Comparison of ENCODE assay signal across 9 mouse cellular contexts in genomic region chr9:107700114-107700571, GRCm38 (mm10). TPM values are rescaled to one million over a fixed set of nuclear protein-coding genes. Genes with fewer than 3 reads are reported as not detected.
DNase-seq lines count a peak whose midpoint lies in the region; ATAC-seq and TF ChIP-seq lines count a peak whose summit lies in the region.
"Had no signal": no experiment of that assay in that cellular context is flagged by ENCODE, and none has a peak within 500 bp of the region (broad histone marks: within the 10 kb centered on the region; RNA-seq: fewer than 3 reads in every experiment).

No protein-coding gene starts in this region.

- peak overlapping the region; percentile 59; the same call in 1 of the 2 replicates for H3K27ac ChIP-seq in liver, embryonic 11.5 days (ENCODE audit: low read depth, low read length)
- no peak overlapping the region for H3K27ac ChIP-seq in liver, postnatal 0 days (ENCODE audit: low read depth)
- H3K27ac ChIP-seq in forebrain, embryonic 12.5 days, result no peak overlapping the region
- peak overlapping the region; percentile 44 for H3K27ac ChIP-seq in heart, embryonic 15.5 days
- no peak overlapping the region for H3K27ac ChIP-seq in neural tube, embryonic 12.5 days

- no peak for TF ChIP-seq CTCF in liver, postnatal 0 days (IDR thresholded peaks at IDR 0.05; ENCODE audit: low read depth)

- H3K9ac ChIP-seq in liver, embryonic 11.5 days (ENCODE audit: low read depth, low read length), result no peak overlapping the region; the same call in 1 of the 2 replicates
- H3K9ac ChIP-seq in liver, postnatal 0 days (replicated peaks), result no peak overlapping the region
- H3K9ac ChIP-seq in forebrain, embryonic 12.5 days, result peak overlapping the region; percentile 2; the same call in 1 of the 2 replicates
- H3K9ac ChIP-seq in heart, embryonic 15.5 days, result no peak overlapping the region
- H3K9ac ChIP-seq in neural tube, embryonic 12.5 days, result 0 out of 2 replicates have a peak overlapping the region, but pooled peaks have one; percentile 21

- DNase-seq in liver, embryonic 11.5 days (ENCODE audit: low spot score), result no peak
- DNase-seq in liver, postnatal 0 days, result no peak
- peak; percentile 28 to 79 for DNase-seq in left cerebral cortex, adult 8-10 months (ENCODE audit: low spot score in 2 of 2)
- DNase-seq in ovary, postnatal 14 days (ENCODE audit: low spot score), result no peak
- DNase-seq in spleen, postnatal 36 days (ENCODE audit: low spot score in 2 of 2), result no peak

- peaks cover 43% of the 10 kb centered on the region for H3K4me1 ChIP-seq in liver, embryonic 11.5 days (replicated peaks; ENCODE audit: control insufficient read depth, insufficient read depth, low read length)
- peaks cover 6% of the 10 kb centered on the region for H3K4me1 ChIP-seq in liver, postnatal 0 days (ENCODE audit: insufficient read depth)
- H3K4me1 ChIP-seq in forebrain, embryonic 12.5 days, result peaks cover 86% of the 10 kb centered on the region
- peaks cover 80% of the 10 kb centered on the region for H3K4me1 ChIP-seq in heart, embryonic 15.5 days (replicated peaks)
- peaks cover 68% of the 10 kb centered on the region for H3K4me1 ChIP-seq in neural tube, embryonic 12.5 days

- H3K36me3 ChIP-seq in liver, embryonic 11.5 days (ENCODE audit: control insufficient read depth, insufficient read depth, low read length), result no peaks in the 10 kb centered on the region
- H3K36me3 ChIP-seq in liver, postnatal 0 days (replicated peaks; ENCODE audit: insufficient read depth, low read length), result no peaks in the 10 kb centered on the region
- H3K36me3 ChIP-seq in forebrain, embryonic 12.5 days (replicated peaks), result peaks cover 11% of the 10 kb centered on the region; the same call in 1 of the 2 replicates
- no peaks in the 10 kb centered on the region for H3K36me3 ChIP-seq in heart, embryonic 15.5 days
- peaks cover 14% of the 10 kb centered on the region for H3K36me3 ChIP-seq in neural tube, embryonic 12.5 days

- 60% methylated on average over 6 of the region's 6 CpGs for WGBS in liver, embryonic 11.5 days
- 69% methylated on average over 6 of the region's 6 CpGs for WGBS in liver, postnatal 0 days (ENCODE audit: insufficient replicate concordance)
- 27% methylated on average over 6 of the region's 6 CpGs for WGBS in forebrain, embryonic 12.5 days
- WGBS in heart, embryonic 15.5 days, result 32% methylated on average over 6 of the region's 6 CpGs
- 39% methylated on average over 6 of the region's 6 CpGs for WGBS in neural tube, embryonic 12.5 days

- ATAC-seq in liver, embryonic 11.5 days (replicated peaks; ENCODE audit: low FRiP score), result no peak
- no peak for ATAC-seq in liver, postnatal 0 days
- ATAC-seq in forebrain, embryonic 12.5 days (ENCODE audit: low FRiP score), result no peak
- ATAC-seq in heart, embryonic 15.5 days (replicated peaks; ENCODE audit: insufficient number of reproducible peaks, insufficient read depth, low FRiP score, low read depth), result peak; percentile 25; the same call in 1 of the 2 replicates
- no peak for ATAC-seq in neural tube, embryonic 12.5 days (ENCODE audit: low FRiP score, low read depth)

- H3K9me3 ChIP-seq in liver, embryonic 11.5 days (ENCODE audit: control insufficient read depth, low read length), result no peaks in the 10 kb centered on the region
- H3K9me3 ChIP-seq in liver, postnatal 0 days (ENCODE audit: low read length), result no peaks in the 10 kb centered on the region
- H3K9me3 ChIP-seq in forebrain, embryonic 12.5 days, result no peaks in the 10 kb centered on the region
- no peaks in the 10 kb centered on the region for H3K9me3 ChIP-seq in heart, embryonic 15.5 days (replicated peaks)
- no peaks in the 10 kb centered on the region for H3K9me3 ChIP-seq in neural tube, embryonic 12.5 days

- peaks cover 17% of the 10 kb centered on the region for H3K27me3 ChIP-seq in liver, embryonic 11.5 days (replicated peaks; ENCODE audit: control insufficient read depth, insufficient read depth, low read length)
- peaks cover 3% of the 10 kb centered on the region; the same call in 1 of the 2 replicates for H3K27me3 ChIP-seq in liver, postnatal 0 days (ENCODE audit: insufficient read depth, low read length)
- peaks cover 38% of the 10 kb centered on the region for H3K27me3 ChIP-seq in forebrain, embryonic 12.5 days
- H3K27me3 ChIP-seq in heart, embryonic 15.5 days, result peaks cover 1% of the 10 kb centered on the region; the same call in 1 of the 2 replicates
- peaks cover 3% of the 10 kb centered on the region; the same call in 1 of the 2 replicates for H3K27me3 ChIP-seq in neural tube, embryonic 12.5 days (replicated peaks)

- H3K4me3 ChIP-seq in liver, embryonic 11.5 days (ENCODE audit: low read depth, low read length), result no peak overlapping the region
- H3K4me3 ChIP-seq in liver, postnatal 0 days (ENCODE audit: low read depth, low read length), result no peak overlapping the region
- no peak overlapping the region for H3K4me3 ChIP-seq in forebrain, embryonic 12.5 days (replicated peaks)
- no peak overlapping the region for H3K4me3 ChIP-seq in heart, embryonic 15.5 days
- no peak overlapping the region for H3K4me3 ChIP-seq in neural tube, embryonic 12.5 days

- H3K4me2 ChIP-seq in liver, embryonic 11.5 days, result no peak overlapping the region
- H3K4me2 ChIP-seq in liver, postnatal 0 days (ENCODE audit: low read depth, low read length), result no peak overlapping the region
- H3K4me2 ChIP-seq in forebrain, embryonic 12.5 days, result no peak overlapping the region
- no peak overlapping the region for H3K4me2 ChIP-seq in heart, embryonic 15.5 days
- H3K4me2 ChIP-seq in neural tube, embryonic 12.5 days (replicated peaks), result peak overlapping the region; percentile 45

- TF ChIP-seq EP300 in liver, postnatal 0 days (IDR thresholded peaks at IDR 0.05; ENCODE audit: low read depth), result no peak

RNA-seq across cellular contexts. Expression of gene Sema3f, which starts 10.1 kb away (rescaled TPM):
- 5.9 and 6.2 TPM in 2 replicates for polyA plus RNA-seq in liver, embryonic 11.5 days (2014; fragmentation: Nextera tagmentation; extraction: Ambion mirVana)
- 0.76 and 1.1 TPM in 2 replicates for polyA plus RNA-seq in liver, postnatal 0 days (2015; fragmentation: Nextera tagmentation; extraction: Ambion mirVana)
- 13.2 and 15.2 TPM in 2 replicates for polyA plus RNA-seq in forebrain, embryonic 12.5 days (2016; fragmentation: Nextera tagmentation; extraction: Ambion mirVana)
- 4.1 and 7.1 TPM in 2 replicates for polyA plus RNA-seq in heart, embryonic 15.5 days (2015; fragmentation: Nextera tagmentation; extraction: Ambion mirVana)
- 10 to 100 TPM; 14.5 to 17.6 (median 16.0) TPM for total RNA-seq in left cerebral cortex, adult 8-10 months (2022)
- polyA plus RNA-seq in neural tube, embryonic 12.5 days (2016; fragmentation: Nextera tagmentation; extraction: Ambion mirVana), result 21.4 and 21.5 TPM in 2 replicates

RNA-seq across cellular contexts. Expression of gene Gnat1, which starts 20.6 kb away (rescaled TPM):
- 4.7 and 5.0 TPM in 2 replicates for polyA plus RNA-seq in liver, embryonic 11.5 days (2014; fragmentation: Nextera tagmentation; extraction: Ambion mirVana)
- polyA plus RNA-seq in liver, postnatal 0 days (2015; fragmentation: Nextera tagmentation; extraction: Ambion mirVana), result 5.8 and 6.2 TPM in 2 replicates
- polyA plus RNA-seq in forebrain, embryonic 12.5 days (2016; fragmentation: Nextera tagmentation; extraction: Ambion mirVana), result 1.7 and 2.1 TPM in 2 replicates
- 0.53 and 0.98 TPM in 2 replicates for polyA plus RNA-seq in heart, embryonic 15.5 days (2015; fragmentation: Nextera tagmentation; extraction: Ambion mirVana)
- 1 to 10 TPM in 1 of 4 experiments, under 1 TPM in 3; 0.32 to 1.0 (median 0.62) TPM for total RNA-seq in left cerebral cortex, adult 8-10 months (2022)
- 1.3 and 2.3 TPM in 2 replicates for polyA plus RNA-seq in neural tube, embryonic 12.5 days (2016; fragmentation: Nextera tagmentation; extraction: Ambion mirVana)
- polyA plus RNA-seq: spleen, adult 2 months had no signal

RNA-seq across cellular contexts. Expression of gene Slc38a3, which starts 30.8 kb away (rescaled TPM):
- 3.9 and 4.0 TPM in 2 replicates for polyA plus RNA-seq in liver, embryonic 11.5 days (2014; fragmentation: Nextera tagmentation; extraction: Ambion mirVana)
- 147 and 174 TPM in 2 replicates for polyA plus RNA-seq in liver, postnatal 0 days (2015; fragmentation: Nextera tagmentation; extraction: Ambion mirVana)
- polyA plus RNA-seq in forebrain, embryonic 12.5 days (2016; fragmentation: Nextera tagmentation; extraction: Ambion mirVana), result 8.5 and 10.6 TPM in 2 replicates
- 2.5 and 3.6 TPM in 2 replicates for polyA plus RNA-seq in heart, embryonic 15.5 days (2015; fragmentation: Nextera tagmentation; extraction: Ambion mirVana)
- total RNA-seq in left cerebral cortex, adult 8-10 months (2022), result 10 to 100 TPM; 82.5 to 94.5 (median 86.9) TPM
- 12.8 and 14.1 TPM in 2 replicates for polyA plus RNA-seq in neural tube, embryonic 12.5 days (2016; fragmentation: Nextera tagmentation; extraction: Ambion mirVana)

Comparison
In these comparisons a context has a peak if more than half of its experiments do, and no peak if none do; other contexts are left out.
1. H3K27ac ChIP-seq: peak in liver, embryonic 11.5 days (single experiment) and heart, embryonic 15.5 days (single experiment); none in liver, postnatal 0 days (single experiment), forebrain, embryonic 12.5 days (single experiment) and neural tube, embryonic 12.5 days (single experiment).
2. DNase-seq: peak in left cerebral cortex, adult 8-10 months (2 of 2); none in liver, embryonic 11.5 days (single experiment), liver, postnatal 0 days (single experiment), ovary, postnatal 14 days (single experiment) and spleen, postnatal 36 days (0 of 2).
3. H3K9ac ChIP-seq: peak in forebrain, embryonic 12.5 days (single experiment) and neural tube, embryonic 12.5 days (single experiment); none in liver, embryonic 11.5 days (single experiment), liver, postnatal 0 days (single experiment) and heart, embryonic 15.5 days (single experiment).